Mouse (Mus musculus): ENCODE data around the gene Akap12.

Gene Akap12

GRCm38 (mm10) chr10:4405511-4405910, 139.3 kb downstream of the Akap12 start:
- no peak for DNase-seq

GRCm38 (mm10) chr10:4407191-4407590, 141.0 kb downstream of the Akap12 start:
- no peak for DNase-seq

Measured in lung, adult 18-20 months (tissue).